Mouse (Mus musculus): ENCODE measurements around the gene Ksr1.
A peak's percentile ranks its signal among the peaks of the same experiment; 100 is the strongest.

Ksr1 gene

DNA sequence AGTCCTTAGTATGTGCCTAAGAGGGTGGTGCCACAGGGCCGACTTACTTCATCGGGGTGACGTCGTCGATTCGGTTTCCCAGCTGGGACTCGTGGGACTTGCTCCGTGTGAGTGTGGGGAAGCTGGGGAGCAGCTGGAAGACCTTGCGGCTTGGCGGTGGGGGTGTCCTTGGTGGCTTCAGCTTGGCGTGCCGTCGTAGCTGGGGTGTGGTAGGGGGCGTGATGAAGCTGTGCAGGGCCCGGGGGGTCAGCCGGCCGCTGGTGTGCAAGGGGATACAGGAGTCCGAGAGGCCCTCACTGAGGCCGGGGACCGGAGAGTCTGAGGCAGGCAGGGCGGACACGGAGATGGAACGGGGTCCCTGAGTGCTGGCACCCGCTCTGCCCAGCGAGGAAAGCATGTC is 101.4 kb downstream of the Ksr1 start:
- DNase-seq (ENCODE audit: low spot score), result no peak

DNA sequence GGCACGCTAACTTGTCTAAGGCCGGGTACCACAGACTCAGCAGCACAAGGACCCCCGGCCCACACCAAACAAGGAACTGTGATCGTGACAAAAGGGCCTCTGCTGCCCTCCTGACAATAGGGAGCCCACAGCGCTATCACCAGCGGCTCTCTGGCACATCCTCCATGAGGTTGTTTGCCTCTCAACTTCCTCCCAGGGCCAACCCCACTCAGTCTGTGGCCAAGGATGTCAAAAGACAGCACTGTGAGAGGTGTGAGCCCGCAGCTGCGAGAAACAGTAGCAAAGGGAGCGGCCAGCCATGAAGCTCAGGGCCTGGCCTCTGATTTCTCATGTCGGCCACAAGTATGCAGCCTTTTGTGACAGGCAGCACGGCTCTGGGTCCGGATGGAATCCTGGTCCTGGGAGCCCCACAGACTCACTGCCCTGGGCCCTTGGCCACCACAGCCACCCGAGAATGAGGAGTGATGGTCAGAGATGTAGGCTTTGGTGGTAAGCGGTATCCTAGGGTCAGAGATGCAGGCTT is 104.2 kb downstream of the Ksr1 start:
- no peak for DNase-seq (ENCODE audit: low spot score)

DNA sequence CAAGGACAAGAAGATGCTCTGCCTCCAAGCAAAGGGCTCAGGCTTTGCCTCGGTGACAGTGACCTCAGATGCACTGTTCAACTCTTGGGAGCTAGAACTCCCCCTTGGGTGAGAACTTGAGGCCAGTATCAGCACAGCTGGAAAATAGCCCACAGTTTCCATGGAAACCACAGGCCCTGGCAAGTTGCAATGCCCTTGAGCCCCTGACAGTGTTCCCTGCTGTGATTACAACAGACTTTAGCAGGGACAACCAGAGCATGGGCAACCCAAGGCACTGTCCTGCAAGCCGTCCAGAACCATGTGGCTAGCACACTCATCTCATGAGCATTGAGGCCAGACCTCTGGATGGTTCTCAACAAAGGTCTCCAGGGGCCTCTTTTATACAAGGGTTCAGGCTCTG is 106.7 kb downstream of the Ksr1 start:
- DNase-seq (ENCODE audit: low spot score), result peak; percentile 31

DNA sequence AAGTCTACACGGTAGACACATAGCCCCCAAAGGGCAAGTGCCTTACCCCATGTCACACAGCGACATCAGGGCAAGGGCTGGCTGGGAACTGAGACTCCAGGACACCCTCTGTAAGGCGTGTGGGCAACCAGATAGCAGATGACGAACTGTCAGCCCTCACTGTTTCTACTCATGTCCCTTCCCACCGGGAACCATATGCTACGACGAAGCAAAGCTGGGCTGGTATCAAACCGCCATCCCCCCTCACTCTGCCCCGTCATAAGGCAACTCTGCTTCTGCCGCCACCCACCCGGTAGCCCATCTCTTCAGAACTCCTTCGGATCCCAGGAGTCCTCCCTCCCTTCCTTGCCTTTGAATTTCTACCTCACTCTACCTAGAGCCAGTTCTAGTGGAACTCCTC is 108.7 kb downstream of the Ksr1 start:
- no peak for DNase-seq (ENCODE audit: low spot score)

DNA sequence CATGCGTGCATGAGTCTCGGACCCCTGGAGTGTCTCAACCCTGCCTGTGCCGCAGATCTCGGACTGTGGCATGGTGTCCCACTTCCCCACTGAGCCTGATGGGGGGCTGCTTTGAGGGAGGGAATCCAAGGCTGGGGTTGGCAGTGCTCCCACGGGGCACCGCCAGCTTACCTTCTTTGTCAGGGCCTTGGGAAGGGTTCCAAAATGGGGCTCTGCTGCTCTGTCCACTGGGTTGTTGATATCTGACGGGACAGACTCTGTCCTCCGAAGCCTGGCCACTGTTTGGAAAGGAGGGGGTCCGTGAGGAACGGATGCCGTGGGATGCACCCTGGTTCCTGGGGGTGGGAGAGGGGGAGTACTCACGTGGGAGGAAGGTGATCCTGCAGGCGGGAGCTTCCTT is 109.9 kb downstream of the Ksr1 start:
- no peak for DNase-seq (ENCODE audit: low spot score)

DNA sequence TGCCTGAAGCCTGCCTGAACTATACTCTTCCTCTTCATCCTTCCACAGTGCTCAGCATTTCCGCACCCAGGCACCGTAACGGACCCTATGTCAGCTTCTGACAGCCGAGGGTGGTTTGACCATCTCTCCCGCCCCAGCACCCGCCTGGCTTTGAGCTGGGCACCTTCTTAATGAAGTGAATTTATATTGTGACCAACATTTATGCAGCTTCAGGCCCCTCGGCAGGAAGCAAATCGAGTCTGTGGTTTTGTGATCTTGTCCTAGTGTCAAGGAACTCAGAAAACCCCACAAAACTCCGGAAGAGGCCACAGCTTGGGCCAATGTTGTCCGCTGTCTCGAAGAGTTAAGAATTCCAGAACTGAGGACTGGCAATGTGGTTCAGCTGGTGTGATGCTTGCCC is 112.6 kb downstream of the Ksr1 start:
- no peak for DNase-seq (ENCODE audit: low spot score)

DNA sequence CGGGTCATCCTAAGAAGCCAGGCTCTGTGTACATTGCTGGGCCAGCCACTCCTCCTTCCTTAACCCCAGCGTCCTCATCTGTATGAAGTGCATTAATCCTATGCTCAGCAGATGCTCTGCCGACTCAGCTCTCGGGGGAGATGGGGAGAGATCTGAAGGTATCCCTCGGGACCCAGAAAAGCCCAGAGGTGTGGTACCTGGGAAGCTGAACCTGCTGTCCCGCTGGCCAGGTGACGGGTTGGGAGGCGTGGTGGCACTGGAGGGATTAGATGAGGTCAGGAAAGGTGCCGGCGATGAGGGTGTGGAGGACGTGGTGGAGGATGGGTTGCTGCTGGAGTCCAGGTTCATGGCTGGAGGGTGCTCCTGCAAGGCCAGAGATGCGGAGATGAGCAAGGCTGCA is 113.2 kb downstream of the Ksr1 start:
- DNase-seq (ENCODE audit: low spot score), result no peak

DNA sequence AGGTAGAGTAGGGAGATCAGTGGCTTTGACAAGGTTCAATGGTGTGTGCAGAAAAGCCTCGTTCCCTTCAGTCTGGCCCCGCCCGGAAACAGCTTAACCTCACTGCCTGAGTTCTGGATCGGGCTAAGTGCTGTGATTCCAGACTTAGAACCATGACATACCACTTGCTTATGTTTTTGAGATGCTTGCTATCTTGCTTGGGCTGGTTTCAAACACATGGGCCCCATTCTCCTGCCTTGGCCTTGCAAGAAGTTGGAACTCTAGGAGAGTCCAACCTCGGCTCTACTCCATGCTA is 114.8 kb downstream of the Ksr1 start:
- DNase-seq (ENCODE audit: low spot score), result no peak

DNA sequence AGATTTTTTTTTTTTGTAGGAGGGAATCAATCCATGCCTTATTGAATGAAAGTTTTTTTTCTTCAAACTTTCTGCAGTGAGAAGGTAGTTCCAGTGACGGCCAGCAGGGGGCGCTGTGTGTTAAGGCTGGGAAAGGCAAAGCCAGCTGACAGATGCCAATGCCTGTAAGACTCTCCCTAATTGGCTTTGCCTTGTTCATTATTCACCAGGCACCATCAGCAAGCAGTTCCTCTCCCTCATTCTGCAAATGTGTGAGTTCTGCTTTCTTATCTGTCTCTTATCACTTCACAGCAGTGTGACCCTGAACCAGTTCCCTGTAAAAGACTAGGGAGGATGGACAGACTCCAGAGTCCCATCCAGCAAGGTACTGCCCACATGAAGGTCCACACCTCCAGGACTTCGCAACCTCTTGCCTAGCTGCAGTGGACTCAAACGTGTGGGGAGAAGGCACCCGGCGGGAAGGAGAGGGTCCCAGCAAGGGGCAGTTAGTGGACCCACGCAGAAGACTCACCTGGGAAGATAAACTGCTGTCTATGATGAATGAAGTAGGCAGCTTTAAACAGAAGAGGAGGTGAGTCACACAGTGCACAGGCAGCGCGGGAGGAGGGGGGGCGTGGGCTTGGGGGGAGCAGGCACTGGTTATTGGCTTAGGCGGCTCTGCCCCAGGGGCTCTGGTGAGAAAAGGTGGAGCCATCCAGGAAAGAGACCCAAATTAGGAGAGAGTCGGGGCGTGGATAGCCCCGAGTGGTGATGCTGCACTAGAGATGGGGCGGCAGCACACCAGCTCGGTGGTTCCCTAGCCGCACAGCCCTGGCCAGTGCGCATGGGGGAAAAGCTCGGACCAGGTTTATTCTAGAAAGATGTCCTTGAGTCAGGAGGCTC is 115.4 kb downstream of the Ksr1 start:
- peak; percentile 79 for DNase-seq (ENCODE audit: low spot score)

DNA sequence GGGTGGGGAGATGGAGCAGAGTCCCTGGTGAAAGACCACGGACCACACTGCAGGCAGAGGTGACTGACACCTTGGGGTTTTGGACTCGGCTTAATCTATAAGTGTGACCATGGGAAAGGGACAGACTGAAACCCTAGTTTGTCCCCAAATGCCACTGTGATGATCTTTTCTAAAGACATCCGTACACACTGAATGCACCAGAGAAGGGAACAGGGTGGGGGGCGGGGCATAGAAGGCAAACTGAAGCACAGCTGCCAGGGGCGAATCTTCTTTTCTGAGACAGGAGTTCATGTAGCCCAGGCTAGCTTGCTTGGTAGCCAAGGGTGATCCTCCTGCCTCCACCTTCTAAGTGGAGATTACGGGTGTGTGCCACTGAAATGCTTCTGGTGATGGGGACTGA is 122.5 kb downstream of the Ksr1 start:
- no peak for DNase-seq (ENCODE audit: low spot score)

DNA sequence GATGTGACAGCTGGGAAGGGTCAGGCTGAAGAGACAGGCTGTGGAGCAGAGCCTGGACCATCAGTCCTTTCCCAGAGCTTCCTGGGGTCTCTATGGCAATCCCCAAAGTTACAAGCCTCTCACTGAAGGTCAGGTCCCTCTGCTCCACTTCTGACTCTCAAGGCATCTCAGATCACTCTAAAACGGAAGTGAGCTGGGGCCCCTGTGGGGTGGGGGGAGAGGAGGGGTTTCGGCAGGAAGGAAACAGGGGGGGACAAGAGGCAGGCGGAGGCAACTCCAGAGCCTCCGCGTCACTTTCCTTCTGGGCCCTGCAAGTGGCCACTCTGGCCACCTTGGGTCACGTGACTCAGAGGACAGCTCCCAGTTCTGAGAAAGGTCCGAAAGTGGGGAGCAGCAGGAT is 122.9 kb downstream of the Ksr1 start:
- DNase-seq (ENCODE audit: low spot score), result no peak

DNA sequence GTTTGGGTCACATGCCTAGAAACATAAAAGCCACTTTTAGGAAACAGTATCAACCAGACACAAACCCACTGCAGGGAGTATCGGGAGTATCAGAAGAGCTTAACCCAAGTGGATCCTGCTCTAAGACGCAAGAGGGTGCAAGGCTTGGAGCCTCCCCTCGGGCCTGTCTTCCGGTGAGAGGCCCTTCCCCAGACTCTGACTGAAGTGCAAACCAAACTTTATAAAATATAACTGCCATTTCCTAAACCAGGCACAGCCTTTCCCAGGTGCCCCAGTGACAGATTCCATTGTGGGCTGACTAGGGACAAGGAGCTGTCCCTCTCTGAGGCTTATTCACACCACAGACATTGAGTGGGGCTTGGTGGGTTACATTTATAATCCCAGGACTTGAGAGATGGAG is 123.4 kb downstream of the Ksr1 start:
- DNase-seq (ENCODE audit: low spot score), result no peak

DNA sequence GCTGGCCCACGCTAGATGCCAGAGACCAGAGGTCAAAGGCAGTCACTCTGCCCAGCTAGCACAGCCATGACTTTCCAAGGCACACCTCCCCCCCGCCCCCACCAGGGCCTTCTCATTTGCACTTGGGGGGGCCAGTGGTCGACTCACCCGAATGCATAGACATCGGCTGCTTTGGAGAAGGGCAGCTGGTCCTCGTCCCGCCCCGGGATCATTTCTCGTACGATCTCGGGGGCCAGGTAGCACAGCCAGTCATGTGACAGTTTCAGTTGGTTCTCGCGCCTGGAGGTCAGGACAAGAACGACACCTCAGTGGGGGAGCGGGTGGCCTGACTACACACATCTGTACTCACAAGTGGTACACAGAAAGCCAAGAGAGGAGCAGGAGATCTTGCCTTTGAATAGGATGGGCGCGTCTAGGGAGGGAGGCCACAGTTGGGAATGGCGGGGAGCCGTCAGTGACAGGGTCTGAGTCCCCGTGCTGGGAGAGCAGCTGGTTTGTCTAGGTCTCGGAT is 125.6 kb downstream of the Ksr1 start:
- DNase-seq (ENCODE audit: low spot score), result no peak

DNA sequence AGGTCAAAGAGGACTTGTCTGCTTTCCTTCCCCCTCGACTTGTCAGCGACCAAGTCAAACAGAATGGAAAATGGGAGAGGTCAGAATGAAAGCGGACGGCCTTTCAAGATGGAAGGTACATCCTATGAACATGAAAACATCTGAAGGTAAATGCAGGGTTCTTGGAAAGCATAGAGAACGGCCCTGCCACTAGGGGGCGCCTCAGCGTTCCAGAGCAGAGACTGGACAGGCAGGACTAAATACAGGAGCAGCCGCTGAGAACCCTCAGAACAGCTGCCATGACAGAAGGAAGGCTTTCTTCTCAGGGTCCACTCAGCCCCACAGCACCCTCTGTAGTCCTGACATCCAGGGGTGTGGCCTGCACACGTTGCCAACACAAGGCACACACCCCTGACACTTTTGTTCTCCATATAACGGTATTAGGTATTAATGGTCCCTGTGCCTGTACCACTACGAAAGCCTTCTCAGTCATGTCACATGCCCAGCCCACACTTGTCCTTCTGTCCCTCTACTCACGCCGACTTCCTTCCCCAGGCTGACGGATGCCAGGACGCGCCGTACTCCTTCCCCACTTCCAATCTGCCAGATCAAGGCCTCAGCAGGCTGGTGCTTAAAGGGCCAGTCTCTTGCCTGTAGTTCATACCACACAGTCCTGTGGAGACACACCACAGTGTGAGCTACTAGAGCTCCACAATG is 126.2 kb downstream of the Ksr1 start:
- DNase-seq (ENCODE audit: low spot score), result peak; percentile 12

DNA sequence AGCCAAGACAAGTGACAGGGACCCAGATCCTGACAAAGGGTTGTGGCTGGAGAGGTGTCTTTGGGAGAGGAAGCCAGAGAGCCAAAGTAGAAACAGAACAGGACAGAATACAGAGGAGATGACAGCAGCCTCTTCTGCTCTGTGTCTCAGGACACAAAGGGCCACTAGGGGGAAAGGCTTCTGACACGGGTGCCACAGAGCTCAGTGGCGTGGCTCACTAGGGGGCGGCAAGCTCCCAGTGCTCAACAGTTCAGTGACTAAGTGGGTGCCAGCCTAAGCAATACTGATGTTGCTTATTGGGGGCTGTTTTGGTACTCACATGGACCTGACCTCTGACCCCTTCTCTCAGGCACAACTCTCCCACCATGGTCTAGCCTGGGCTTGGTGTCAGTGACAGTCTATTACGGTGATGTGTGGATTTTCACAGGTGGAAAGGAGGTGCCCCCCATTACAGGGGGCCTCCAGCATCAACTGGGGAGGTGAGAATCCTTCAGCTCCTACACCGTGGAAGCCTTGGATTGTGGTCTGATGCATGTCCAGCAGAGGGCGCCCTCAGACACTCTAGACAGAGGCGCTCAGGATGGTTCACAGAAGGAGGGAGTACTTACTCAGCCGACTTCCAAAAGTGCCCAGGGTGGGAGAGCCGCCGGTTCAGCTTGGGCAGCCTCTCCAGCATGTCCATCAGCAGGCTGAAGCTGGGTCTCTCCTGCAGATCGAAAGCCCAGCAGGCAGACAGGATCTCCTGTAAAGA is 127.1 kb downstream of the Ksr1 start:
- DNase-seq (ENCODE audit: low spot score), result peak; percentile 64

DNA sequence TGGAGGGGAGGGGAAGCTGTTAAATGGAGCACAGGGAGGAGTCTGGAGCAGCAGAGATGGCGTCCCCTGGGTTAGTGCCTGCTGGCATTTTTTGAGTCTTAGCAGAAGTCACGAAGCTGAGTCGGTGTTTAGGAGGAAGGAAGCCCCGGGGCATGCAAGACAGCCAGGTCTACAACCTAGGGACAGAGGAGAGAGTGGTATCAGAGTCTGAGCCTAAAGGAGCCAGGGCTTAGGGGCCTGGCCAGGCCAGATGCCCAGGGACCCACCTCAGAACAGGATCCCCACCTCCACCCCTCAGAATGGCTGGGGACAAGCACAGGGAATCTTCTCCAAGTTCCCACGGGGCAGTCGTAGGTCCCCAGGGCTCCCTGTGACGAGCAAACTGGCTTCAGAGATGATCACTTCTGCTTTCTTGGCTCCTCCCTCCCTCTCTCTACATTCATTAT is 129.0 kb downstream of the Ksr1 start:
- no peak for DNase-seq (ENCODE audit: low spot score)

DNA sequence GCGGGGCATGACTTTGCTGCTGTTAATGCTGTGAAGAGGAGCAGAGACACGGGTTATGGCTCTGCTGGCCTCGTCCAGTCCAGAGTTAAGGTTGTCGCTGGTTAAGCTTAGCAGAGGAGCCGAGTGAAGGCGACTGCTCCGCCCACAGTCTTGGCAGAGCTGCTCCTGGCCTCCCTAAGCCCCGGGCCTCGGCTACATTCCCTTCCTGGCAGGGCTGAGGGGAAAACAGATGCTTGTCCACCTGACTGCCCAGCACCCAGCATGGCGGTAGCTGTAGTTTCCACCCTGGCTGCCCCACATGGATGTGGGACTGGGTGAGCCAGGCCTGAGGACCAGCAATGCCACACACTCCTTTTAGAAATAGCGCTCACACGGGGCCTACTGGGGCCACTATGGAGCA is 130.0 kb downstream of the Ksr1 start:
- no peak for DNase-seq (ENCODE audit: low spot score)

DNA sequence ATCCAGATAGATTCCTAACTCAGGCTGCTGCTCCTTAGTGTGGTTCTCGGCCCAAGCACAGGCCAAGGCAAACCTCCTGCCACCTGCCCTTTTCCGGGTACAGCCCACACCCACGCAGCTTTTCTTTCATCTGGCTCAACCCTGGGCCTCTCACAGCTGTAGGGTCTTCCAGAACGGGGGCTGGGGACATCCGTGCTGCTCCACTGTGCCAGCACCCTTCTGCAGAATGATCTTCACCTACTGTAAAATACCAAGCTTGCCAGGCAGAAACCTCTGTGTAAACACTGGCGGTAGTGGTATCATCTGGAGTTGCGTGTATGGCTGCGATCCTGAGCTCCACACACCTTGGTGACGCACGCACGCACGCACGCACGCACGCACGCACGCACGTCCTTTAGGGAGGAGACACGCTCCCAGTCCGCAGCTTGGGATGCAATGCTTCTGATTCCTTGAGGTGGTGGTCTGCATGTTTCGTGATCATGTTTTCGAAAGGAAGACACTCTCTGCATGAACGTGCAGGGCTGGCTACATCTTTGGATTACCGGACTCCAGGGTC is 130.5 kb downstream of the Ksr1 start:
- DNase-seq (ENCODE audit: low spot score), result no peak

DNA sequence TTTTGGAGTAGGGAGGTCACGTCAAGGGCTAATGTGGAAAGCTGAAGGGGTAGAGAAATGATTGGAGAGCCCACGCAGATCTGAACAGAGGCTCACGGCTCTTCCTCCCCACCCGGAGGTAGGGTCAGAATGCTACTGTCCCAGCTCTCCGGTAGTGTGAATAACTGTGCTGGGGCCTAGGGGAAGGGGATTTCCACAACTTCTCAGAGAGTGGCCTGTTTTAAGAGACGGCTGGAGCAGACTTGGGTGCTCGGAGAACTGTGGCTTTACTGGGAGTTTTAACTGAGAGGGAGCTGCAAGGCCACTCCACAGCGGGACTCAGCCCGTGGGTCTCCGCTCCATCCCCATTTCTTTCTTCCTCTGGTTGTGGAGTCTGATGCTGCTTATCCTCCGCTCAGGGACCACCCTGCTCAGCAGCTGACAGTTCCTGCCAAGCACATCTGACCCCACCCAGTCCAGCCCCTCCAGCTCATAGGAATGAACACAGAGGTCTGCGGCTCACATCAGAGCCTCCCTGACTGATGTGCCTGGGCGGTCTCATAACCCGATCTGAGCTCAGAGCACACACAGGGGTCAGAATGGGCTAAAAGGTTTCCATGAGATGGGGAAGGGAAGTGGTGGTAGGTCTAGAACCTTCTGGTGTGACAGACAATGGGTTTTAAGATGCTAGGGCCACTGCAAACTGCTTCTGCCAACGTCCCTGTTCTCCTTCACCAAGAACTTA is 131.4 kb downstream of the Ksr1 start:
- DNase-seq (ENCODE audit: low spot score), result no peak

DNA sequence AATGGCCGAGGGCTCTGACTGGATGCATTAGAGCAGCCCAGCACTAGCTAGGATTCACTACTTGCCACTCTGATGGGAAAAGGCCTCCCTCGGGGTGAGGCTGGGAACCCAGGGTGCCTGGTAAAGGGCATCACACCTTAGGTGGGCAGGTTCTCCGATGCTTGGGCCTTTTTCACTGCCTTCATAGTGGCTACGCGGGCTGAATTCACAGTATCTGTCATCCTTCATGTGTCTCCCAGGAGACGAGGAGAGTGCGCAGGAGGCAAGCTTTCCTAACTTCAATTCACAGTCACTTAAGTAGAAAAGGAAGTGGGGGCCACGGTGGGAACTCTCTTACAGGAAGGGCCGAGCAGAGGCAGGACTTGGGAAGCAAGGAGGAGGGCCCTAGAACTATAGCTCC is 132.4 kb downstream of the Ksr1 start:
- DNase-seq (ENCODE audit: low spot score), result no peak

DNA sequence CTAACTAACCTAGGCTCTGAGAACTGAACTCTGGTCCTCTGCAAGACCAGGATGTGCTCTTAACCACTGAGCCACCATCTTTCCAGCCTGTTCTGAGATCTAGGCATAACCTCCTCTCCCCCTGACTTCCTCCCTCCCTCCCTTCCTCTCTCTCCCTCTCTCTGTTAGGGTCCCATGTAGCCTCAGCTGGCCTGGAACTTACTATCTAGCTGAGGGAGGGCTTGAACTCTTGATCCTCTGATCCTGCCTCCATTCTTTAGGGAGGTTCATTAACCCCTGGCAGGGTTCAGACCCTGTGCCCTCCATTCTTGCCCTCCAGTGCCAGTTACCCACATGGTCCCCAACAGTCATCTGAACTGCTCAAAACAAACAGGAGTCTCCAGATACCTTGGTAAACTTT is 133.2 kb downstream of the Ksr1 start:
- DNase-seq (ENCODE audit: low spot score), result no peak

DNA sequence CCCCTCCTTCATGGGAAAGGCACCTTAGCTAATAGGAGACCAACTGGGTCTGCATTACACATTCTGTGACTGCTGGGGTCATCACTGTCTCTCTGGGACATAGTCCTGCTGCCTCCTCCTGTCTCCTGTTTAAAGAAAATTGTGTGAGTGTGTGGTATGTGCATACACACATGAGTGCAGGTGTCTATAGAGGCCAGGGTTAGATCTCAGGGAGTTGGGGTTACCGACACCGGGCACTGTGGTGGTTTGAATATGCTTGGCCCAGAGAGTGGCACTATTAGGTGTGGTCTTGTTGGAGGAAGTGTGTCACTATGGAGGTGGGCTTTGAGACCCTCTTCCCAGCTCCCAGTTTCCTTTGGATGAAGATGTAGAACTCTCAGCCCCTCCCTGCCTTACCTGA is 133.7 kb downstream of the Ksr1 start:
- no peak for DNase-seq (ENCODE audit: low spot score)
